Mouse (Mus musculus): ENCODE data around the gene Mbtps1. TPM values are rescaled to one million over a fixed set of nuclear protein-coding genes. Genes with fewer than 3 reads are reported as not detected.

Mbtps1 gene
- total RNA-seq, 2 experiments from 2014 or later = 74.4 to 77.8 TPM

DNA sequence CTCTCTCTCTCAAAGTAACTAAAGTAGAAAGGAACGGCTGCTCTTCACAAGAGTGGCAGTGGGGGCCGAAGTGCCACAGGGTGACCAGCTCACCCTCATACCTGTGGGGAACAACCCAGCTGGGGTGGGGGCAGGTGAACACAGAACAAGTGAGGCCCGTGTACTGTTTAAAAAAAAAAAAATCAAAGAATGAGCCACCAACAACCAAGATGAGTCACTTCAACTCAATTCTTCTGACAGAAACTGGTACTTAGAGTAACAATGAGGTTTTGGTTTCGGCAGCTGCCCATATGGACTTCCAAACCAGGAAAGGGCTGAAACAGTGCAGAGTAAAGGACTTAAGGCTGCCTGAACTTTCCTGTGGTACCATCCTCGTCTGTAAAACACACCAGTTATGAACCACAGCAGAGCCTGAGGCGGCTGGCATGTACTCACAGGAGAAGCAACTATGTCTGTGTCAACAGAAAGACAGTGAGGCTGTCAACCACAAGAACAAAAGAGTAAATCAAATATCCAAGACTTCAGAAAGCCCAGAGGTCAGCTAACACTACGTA is 9.9 kb downstream of the Mbtps1 start:
- TF ChIP-seq CTCF (conservative IDR thresholded peaks at IDR 0.05) = no peak
- DNase-seq (ENCODE audit: low spot score in 2 of 2) = no peak
- H3K4me3 ChIP-seq = no peak overlapping the region
- no peak overlapping the region for H3K27ac ChIP-seq

DNA sequence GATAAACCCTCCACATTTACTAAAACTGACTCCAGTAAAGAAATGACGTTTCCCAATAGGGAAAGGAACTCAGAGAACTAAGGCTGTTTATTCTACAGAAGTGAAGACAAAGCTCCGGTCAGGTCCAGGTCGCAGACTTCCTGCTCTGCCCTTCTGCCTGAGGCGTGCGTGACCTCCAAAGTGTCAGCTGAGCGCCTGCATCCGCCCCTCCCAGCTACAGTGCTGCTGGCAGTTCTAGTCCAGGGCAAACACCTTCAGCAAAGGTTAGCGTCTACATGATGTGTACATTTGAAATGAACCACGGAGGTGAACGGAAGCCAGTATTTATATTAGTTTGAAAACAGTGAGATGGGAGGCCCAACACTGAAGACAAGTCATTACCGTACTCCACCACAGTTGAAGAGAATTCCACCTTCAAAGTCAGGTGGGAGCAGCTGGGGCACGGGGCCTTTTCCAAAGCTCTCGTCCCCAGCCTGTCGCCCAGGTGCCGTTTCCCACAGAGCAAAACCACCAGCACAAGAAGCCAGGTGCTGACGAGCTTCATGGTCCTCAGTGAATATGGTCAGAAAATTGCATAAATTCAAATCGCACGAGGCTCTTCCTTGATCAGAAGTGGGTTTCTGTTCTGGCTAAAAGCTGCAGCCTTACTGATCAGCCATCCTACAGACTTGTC is 11.4 kb downstream of the Mbtps1 start:
- H3K27ac ChIP-seq = no peak overlapping the region
- no peak for DNase-seq (ENCODE audit: low spot score in 2 of 2)
- no peak for TF ChIP-seq CTCF (conservative IDR thresholded peaks at IDR 0.05)
- H3K4me3 ChIP-seq = no peak overlapping the region

GRCm38 (mm10) chr8:119545791-119546190 is 12.7 kb downstream of the Mbtps1 start:
- no peak for DNase-seq (ENCODE audit: low spot score in 2 of 2)
- TF ChIP-seq CTCF (conservative IDR thresholded peaks at IDR 0.05) = no peak
- H3K4me3 ChIP-seq = no peak overlapping the region
- H3K27ac ChIP-seq = no peak overlapping the region

DNA sequence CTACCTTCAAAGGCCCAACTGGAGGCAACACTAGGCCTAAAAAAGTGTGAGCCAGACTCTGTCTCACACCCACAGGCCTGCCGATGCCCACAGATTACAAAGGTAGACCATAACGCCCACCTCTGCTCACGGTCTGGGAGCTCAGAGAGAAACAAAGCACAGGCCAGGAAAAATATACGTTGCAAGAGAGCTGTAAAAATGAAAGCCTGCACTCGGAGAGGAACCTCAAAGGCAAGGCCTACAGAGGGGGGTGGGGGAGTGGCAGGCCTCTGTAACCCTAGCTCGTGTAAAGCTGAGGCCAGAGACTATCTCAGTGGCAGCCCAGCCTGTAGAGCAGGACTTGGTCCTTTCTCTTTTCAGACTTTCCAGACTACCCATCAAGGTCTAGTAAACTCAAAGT is 13.4 kb downstream of the Mbtps1 start:
- Histone ChIP-seq H3K27ac (no peak overlapping the region), H3K4me3 (no peak overlapping the region)
- TF ChIP-seq CTCF (conservative IDR thresholded peaks at IDR 0.05) = no peak
- DNase-seq (ENCODE audit: low spot score in 2 of 2) = no peak

DNA sequence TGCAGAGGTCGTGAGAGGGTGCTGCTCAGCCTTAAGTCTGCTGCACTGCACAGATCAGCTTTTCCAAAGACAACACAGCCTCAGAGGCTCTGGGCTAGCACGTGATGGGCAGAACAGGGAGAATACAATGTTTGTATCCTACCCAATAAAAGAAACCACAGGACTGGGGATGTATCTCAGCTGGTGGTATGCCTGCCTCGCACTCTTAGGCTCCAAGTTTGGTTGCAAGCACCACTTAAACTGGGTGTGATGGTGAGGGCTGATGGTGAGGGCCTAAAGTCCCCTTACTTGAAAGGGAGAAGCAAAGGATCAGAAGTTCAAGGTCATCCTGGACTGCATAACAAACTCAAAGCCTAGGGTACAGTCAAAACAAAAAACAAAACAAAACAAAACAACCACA is 13.9 kb downstream of the Mbtps1 start:
- no peak for TF ChIP-seq CTCF (conservative IDR thresholded peaks at IDR 0.05)
- H3K4me3 ChIP-seq = no peak overlapping the region
- H3K27ac ChIP-seq = no peak overlapping the region
- no peak for DNase-seq (ENCODE audit: low spot score in 2 of 2)

GRCm38 (mm10) chr8:119531973-119532372 is 26.6 kb downstream of the Mbtps1 start:
- Histone ChIP-seq H3K27ac (peak overlapping the region; percentile 59; the same call in 1 of the 2 replicates), H3K4me3 (no peak overlapping the region)
- peak; percentile 74 to 83 for DNase-seq (ENCODE audit: low spot score in 2 of 2)
- no peak for TF ChIP-seq CTCF (conservative IDR thresholded peaks at IDR 0.05)

DNA sequence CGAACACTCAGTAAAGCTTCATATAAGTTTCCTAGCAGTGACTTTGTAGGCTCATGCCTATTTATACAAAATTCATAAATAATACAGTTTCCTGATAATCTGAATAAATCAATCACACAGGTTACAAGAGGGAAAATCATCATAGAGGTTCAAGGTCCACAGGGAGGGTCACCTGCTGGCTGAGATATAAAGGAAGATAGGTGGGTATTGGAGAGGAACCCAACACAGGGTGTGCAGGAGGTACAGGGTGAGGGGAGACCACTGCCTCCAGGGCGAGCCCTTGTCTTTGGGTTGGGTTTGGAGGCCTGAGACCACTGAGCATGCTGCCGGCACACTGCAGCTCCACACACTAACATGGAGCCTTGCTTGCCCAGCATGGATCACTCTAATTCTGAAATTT is 27.1 kb downstream of the Mbtps1 start:
- Histone ChIP-seq H3K27ac (no peak overlapping the region), H3K4me3 (no peak overlapping the region)
- DNase-seq (ENCODE audit: low spot score in 2 of 2) = no peak
- TF ChIP-seq CTCF (conservative IDR thresholded peaks at IDR 0.05) = no peak

- no peak overlapping the region for H3K27ac ChIP-seq
- no peak for TF ChIP-seq CTCF (conservative IDR thresholded peaks at IDR 0.05)
These were observed 27.6 kb downstream of the Mbtps1 start for GRCm38 (mm10) chr8:119530937-119531336.

GRCm38 (mm10) chr8:119528762-119529161 is 29.8 kb downstream of the Mbtps1 start:
- H3K27ac ChIP-seq = no peak overlapping the region
- TF ChIP-seq CTCF (conservative IDR thresholded peaks at IDR 0.05) = no peak
- DNase-seq (ENCODE audit: low spot score in 2 of 2) = no peak
- no peak overlapping the region for H3K4me3 ChIP-seq

More at GRCm38 (mm10) chr8:119530937-119531336, 27.6 kb downstream of the Mbtps1 start:
- H3K4me3 ChIP-seq = no peak overlapping the region
- no peak for DNase-seq (ENCODE audit: low spot score in 2 of 2)

DNA sequence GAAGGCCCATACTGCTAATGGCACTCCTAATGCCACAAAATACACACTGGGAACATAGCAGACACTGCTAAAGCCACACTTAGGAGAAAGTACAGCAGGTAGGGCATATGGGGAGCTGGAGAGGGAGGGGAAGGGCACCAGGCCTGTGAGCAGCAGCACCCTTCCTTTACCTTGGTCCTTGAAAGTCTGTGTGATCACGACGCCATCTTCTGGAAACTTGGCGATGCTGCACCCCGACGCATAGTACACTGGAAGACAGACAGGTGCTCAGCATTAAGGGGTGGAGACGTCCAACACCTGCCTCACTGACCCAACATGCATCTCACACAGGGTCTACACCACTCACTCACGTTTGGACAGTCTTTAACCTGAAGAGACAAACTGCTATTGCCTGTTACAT is 38.4 kb downstream of the Mbtps1 start:
- TF ChIP-seq CTCF (conservative IDR thresholded peaks at IDR 0.05) = peak; percentile 61
- H3K27ac ChIP-seq = no peak overlapping the region
- DNase-seq (ENCODE audit: low spot score in 2 of 2) = no peak
- no peak overlapping the region for H3K4me3 ChIP-seq

- DNase-seq (ENCODE audit: low spot score in 2 of 2) = no peak
- Histone ChIP-seq H3K27ac (no peak overlapping the region), H3K4me3 (no peak overlapping the region)
- TF ChIP-seq CTCF (conservative IDR thresholded peaks at IDR 0.05) = no peak
These were observed 41.9 kb downstream of the Mbtps1 start for GRCm38 (mm10) chr8:119516674-119517073.

DNA sequence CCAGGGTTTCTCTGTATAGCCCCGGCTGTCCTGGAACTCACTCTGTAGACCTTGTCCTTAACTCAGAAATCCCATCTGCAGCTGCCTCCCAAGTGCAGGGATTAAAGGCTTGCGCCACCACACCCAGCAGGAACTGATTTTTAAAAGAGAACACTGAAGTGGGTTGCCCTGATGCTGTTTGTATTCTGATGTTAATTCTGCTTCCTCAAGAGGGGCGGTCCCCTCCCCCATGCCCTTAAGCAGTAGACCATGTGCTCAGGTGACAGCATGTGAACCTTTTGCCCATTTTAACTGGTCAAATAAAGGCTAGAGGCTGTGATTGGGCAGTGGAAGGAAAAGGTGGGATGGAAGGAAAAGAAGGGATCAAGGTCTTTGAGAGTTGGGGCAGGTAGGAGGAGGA is 42.8 kb downstream of the Mbtps1 start:
- TF ChIP-seq CTCF (conservative IDR thresholded peaks at IDR 0.05) = no peak

GRCm38 (mm10) chr8:119514940-119515339 is 43.6 kb downstream of the Mbtps1 start:
- H3K4me3 ChIP-seq = no peak overlapping the region
- TF ChIP-seq CTCF (conservative IDR thresholded peaks at IDR 0.05) = no peak
- DNase-seq (ENCODE audit: low spot score in 2 of 2) = no peak
- no peak overlapping the region for H3K27ac ChIP-seq

More for the DNA sequence above, 42.8 kb downstream of the Mbtps1 start:
- H3K27ac ChIP-seq = no peak overlapping the region
- DNase-seq (ENCODE audit: low spot score in 2 of 2) = no peak
- H3K4me3 ChIP-seq = no peak overlapping the region

DNA sequence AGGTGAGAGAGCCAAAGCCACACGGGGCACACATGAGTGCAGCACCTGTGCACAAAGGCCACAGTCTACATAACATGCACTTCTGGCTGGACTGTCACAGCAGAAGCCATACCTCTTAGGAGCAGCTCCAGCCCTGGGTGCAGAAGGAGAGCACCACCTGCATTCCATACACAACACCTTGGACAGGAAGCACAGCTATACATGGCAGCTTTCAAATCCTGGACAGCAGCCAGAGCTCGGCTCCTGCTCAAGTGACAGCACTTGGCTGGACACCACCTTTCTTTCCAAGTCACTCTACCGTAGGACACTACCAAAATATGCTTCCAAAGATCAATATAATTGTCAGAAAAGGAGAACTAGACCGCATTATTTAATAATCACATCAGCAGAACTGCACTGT is 45.1 kb downstream of the Mbtps1 start:
- no peak for TF ChIP-seq CTCF (conservative IDR thresholded peaks at IDR 0.05)
- no peak overlapping the region for H3K27ac ChIP-seq
- H3K4me3 ChIP-seq = no peak overlapping the region
- DNase-seq (ENCODE audit: low spot score in 2 of 2) = no peak
